Mouse (Mus musculus) heart, postnatal 0 days (tissue): ENCODE results near the gene Chic2.

Experiments used
- CTCF ChIP-seq: IDR thresholded peaks from 2 replicates; pipeline ENCODE4 v1.5.1; 2016; ENCODE audit warnings: antibody characterized with exemption, control low read depth, low read depth
- EP300 ChIP-seq: IDR thresholded peaks from 2 replicates; pipeline ENCODE4 v1.6.1; 2016; ENCODE audit warnings: antibody characterized with exemption, low read depth

DNA sequence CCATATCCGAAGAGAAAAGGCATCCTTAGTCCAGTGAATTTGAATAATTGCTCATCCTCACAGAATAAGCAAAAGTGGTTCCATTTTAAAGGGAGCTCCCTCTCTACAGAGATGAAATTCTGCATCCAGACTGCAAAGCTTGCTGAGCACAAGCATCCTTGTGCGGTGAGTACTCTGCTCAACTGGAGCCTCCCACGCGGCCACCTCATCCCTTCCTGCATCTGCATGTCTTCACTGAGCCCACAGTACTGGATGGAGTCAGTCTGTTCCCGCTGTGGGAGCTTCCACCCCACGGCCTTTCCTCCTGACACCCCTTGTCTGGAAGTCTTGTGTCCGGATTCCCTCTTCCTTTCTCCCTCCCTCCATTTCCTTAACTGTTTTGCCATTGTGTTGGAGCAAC is 95.3 kb downstream of the Chic2 start:
- TF ChIP-seq CTCF: no peak
- no peak for TF ChIP-seq EP300
